Mouse (Mus musculus) C2C12 (cell line): Measurements from ENCODE around the gene Degs1.

Experiments
- CEBPB ChIP-seq: IDR thresholded peaks from one replicate; pipeline ENCODE4 v1.6.1; 2011; ENCODE audit warnings: low read depth, mild to moderate bottlenecking, control low read depth, moderate library complexity
- CTCF ChIP-seq: IDR thresholded peaks from one replicate; pipeline ENCODE4 v1.5.1; 2011; ENCODE audit not compliant: control insufficient read depth, insufficient read depth, insufficient read length
- MAX ChIP-seq: IDR thresholded peaks from one replicate; pipeline ENCODE4 v1.6.1; 2011; ENCODE audit warnings: mild to moderate bottlenecking, control low read depth
- MYOD1 ChIP-seq: IDR thresholded peaks from one replicate; pipeline ENCODE4 v1.6.1; 2011; ENCODE audit warnings: low read depth; ENCODE audit not compliant: control insufficient read depth, insufficient read length
- MYOG ChIP-seq: IDR thresholded peaks from one replicate; pipeline ENCODE4 v1.6.1; 2011; ENCODE audit not compliant: control insufficient read depth, insufficient read length; ENCODE audit errors: extremely low read depth
- USF1 ChIP-seq: IDR thresholded peaks from one replicate; pipeline ENCODE4 v1.6.1; 2011; ENCODE audit warnings: low read depth, mild to moderate bottlenecking, control low read depth, moderate library complexity

DNA sequence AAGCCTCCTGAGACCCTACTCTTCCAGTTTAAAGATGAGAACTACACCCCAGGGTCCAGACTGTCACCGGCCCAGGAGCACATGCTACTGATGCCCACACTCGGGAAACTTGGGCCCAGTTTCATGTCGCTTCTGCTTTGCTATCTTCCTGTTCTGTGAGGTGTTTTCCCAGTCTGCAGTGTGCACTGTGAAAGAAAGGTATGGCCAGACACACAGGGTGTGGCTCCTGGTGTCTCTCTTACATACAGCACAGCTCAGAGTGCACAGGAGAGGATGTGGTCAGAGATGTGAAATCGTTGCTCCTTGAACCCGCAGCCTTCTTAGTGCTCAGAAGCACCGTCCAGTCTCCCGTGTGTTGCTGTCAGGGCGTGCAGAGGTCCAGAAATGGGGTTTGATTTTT lies 28.0 kb downstream of the Degs1 start:
- TF ChIP-seq CTCF = no peak
- TF ChIP-seq MYOD1 = no peak
- TF ChIP-seq MAX = no peak
- TF ChIP-seq USF1 = no peak
- no peak for TF ChIP-seq MYOG
- TF ChIP-seq CEBPB = no peak
